Mouse (Mus musculus): ENCODE data around the gene Rtf2. TPM values are rescaled to one million over a fixed set of nuclear protein-coding genes. Genes with fewer than 3 reads are reported as not detected.

Rtf2 gene
- total RNA-seq (2023) = 177 and 218 TPM in 2 replicates

DNA sequence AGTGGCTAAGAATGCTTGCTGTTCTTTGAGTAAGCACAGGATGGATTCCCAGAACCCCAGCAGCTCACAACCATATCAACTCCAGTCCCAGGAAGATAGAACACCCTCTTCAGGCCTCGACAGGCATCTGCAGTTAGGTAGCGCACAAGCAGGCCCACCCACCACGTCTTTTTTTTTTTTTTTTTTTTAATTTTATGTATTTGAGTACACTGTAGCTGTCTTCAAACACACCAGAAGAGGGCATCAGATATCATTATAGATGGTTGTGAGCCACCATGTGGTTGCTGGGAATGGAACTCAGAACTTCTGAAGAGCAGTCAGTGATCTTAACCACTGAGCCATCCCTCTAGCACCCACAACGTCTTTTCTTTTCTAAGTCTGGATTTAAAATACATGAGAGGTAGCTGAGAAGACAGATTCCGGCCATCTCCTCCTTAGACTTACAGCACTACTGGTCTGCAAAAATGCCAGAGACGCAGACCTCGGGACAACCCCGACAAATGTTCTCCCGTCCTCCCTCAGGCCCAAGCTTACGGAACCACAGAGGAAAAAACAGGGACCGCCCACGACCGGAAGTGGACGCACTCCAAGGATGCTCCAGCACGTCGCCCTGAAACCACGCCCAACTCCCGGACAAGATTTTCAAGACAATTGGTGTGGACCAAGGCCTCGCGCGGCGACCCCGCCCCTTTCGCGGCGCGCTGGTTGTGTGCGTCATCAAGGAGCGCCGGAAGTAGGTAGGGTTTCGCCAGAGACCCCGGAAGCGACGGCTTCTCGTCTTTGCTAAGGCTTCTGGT is at the start of gene Rtf2:
TSS of gene Rtf2 (plus strand) at position 714 of the 797 bp plus-strand sequence.

DNA sequence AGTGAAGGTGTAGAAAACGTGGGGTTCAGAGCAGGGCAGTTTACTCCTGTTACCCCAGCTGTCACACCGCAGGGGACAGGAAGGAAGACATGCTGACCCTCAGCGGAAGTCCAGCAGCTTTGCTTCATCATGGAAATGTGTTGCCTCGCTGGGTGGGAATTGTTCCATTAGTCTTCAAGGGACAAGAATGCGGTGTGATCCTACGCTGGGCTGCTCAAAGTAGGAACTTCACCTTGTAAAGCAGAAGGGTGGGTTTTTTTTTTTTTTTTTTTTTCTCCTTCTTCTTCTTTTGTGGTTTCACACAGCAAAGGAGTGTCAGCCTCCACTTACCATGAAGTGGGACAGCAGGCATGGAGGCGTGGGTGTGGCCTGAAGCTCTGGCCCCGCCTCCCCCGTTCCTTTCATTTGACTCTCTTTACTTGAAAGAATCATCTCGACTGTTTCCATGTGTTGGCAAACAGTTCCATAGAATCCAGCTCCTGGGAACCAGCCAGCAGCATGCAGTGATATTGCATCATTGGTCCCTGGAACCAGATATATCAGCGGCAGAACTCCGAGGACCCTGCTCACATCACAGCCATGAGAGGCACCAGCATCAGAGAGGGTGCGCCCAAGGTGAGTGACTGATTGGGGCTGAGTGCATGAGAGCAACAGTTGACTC is 46.8 kb upstream of the Rtf2 start, which contains the start of gene Cass4:
TSS of gene Cass4 (plus strand) at position 404 of the 661 bp plus-strand sequence.

DNA sequence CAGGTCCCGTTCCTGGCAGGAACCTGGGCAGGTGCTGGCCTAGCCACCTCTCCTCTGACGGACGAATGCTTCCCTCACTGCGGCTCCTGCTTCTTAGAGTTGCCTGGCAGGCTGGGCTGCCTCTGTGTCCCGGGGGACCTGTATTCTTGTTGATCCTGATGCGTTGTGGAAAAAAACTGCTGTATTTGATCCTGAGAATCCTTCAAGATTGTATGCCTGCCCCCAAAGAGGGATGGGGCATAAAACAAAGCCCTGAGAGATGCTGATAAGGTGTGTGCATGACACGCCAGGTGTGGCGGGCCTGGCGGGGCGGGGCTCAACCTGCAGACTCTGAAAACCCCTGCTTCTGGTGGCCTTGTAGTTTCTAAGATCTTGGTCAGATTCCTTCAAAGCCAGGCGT is 18.1 kb downstream of the Rtf2 start, which contains the start of gene Gcnt7:
TSS of gene Gcnt7 (minus strand) at position 101 of the 400 bp plus-strand sequence.

DNA sequence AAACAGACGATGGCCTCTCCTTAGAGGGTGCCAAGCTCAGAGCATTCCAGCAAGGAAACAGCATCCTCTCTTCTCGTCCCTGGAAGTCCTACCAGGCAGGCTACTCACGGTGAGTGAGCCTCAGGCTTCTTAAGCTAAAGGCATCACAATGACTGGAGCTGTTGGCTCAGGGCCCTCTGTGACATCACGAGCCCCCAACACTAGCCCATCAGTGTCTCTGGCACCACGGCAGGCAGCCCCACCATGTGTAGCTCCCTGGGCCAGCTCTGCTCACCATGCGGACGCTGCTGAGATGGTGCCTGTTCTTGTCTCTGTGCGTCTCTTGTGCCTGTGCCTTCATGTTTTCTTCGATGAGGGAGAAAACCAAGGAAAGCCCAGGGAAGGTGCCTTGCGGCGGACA is 32.0 kb downstream of the Rtf2 start, which contains the start of gene Fam209:
TSS of gene Fam209 (plus strand) at position 203 of the 400 bp plus-strand sequence.

Other genes with a start within 250 kb of the Rtf2 start
- not detected in 2 replicates for gene Mc3r, start 192.1 kb upstream of the Rtf2 start, total RNA-seq (2023)
- 2.5 and 2.8 TPM in 2 replicates for gene Fam210b, start 95.0 kb upstream of the Rtf2 start, total RNA-seq (2023)
- gene Aurka, start 70.0 kb upstream of the Rtf2 start, total RNA-seq (2023) = 41.4 and 50.5 TPM in 2 replicates
- 22.7 and 30.9 TPM in 2 replicates for gene Cstf1, start 69.9 kb upstream of the Rtf2 start, total RNA-seq (2023)
- 84.2 and 122 TPM in 2 replicates for gene Cass4, start 46.8 kb upstream of the Rtf2 start, total RNA-seq (2023)
- not detected in 2 replicates for gene Gcnt7, start 18.0 kb downstream of the Rtf2 start, total RNA-seq (2023)
- 18.4 and 21.0 TPM in 2 replicates for gene Fam209, start 32.0 kb downstream of the Rtf2 start, total RNA-seq (2023)
- gene Tfap2c, start 109.0 kb downstream of the Rtf2 start, total RNA-seq (2023) = not detected in 2 replicates